Mouse (Mus musculus) right cerebral cortex, postnatal 4 days (tissue): Measurements from ENCODE around the gene Pdss2.

Experiments
- DNase-seq: peaks from one replicate; pipeline ENCODE4 v3.0.0-alpha.2; 2022

The Pdss2 gene

DNA sequence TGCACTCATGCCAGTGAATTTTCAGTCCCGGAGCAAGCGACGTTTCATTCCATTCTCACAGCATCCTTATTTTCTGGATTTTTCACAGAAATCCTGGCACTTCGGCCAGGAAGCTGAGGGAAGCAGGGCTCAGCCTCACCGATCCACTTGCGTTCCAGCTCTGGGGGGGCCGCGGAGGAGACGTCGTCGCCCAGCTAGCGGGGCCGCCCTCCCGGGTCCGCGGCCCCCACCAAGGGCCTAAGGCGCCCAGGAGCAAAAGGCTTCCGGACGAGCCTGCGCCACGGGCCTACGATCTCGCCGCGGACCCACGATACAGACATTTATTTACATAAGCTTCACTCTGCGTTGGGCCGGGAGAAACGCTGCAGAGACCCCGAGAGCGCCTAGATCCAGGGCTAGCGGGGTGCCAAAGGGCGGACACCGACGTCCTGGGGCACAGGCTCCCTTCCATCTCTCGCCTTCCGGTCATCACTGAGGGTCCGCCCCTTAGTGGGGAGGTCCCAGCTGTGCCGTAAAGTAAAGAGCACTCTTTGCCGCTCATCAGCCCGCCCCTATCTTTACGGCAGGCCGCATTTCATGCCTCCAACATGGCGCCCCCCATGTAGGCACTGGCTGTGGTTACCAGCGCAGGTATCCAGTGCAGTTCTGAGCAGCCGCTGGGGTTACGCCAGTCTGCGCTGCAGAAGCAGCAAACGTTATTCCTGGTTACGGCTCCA lies at the start of gene Pdss2:
Gene Pdss2, plus strand, starts transcription at position 577 of the 716 bp plus-strand sequence.
- DNase-seq, result peak; percentile 82

DNA sequence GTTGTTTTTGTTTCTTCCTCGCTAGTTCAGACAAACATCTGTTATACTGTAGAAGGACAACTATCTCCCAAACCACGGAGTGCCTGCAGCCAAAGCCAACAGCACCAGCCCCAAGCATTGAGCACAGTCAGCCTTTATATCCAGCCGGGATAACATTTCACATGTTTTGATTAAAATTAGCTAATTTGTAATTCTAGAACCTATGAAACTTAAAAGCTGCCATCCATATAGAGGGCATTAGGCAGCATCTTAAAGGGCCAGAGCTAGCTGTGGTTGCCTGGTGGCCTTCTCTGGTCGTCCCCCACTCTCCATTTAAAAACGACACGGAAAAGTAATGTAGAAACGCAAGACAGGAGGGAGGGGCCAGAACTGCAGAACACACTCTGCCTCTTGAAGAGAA lies 49.2 kb upstream of the Pdss2 start:
- no peak for DNase-seq

DNA sequence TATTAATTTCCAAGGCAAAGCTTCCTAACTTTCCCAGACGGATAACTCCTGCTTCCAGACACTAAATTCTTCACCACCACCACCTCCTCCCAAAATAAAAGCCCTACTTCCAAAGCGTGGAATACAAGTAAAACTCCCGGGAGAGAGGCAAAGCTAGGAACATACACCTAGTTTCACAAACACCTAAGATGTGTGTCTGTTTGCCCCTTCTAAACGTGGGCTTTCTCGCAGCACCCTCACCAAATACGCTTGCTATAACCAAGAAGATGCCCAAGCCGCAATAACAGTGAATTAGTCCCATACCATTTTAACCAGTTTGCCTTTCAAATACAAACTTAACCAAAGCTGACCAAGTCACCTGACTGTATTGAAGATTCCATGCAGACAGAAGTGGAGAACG lies 48.7 kb upstream of the Pdss2 start:
- DNase-seq, result no peak

DNA sequence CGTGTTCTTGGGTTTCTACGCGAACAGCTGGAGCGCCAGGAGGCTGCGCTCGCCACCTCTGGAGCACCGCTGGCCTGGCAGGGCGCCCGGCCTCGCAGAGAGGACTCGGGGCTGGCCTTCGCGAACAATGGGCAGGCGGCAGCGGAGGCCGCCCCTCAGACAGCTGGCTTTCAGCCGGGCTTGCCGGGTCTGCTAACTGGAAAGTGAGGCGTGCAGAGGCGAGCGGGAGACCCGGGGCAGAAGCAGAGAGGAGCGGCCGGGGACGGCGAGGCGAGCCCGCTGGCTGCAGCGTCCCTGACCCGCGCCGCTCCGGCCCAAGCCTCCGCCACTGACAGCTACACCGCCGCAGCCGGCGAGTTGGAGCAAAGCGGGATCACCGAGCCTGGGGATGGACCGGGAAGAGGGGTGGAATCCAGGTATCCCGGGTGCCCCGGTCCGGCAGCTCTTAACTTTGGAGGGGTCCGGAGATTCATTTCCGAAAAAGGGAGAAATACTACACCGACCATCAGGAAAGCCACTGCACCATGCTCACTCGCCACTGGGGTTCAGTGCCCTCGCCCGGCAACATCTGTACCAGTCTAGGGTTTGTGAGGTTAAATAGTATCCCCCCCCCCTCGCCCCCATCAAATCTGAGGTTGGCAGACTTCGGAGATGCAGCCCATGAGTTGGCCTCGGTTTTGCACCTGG lies 48.0 kb upstream of the Pdss2 start:
- peak; percentile 65 for DNase-seq

DNA sequence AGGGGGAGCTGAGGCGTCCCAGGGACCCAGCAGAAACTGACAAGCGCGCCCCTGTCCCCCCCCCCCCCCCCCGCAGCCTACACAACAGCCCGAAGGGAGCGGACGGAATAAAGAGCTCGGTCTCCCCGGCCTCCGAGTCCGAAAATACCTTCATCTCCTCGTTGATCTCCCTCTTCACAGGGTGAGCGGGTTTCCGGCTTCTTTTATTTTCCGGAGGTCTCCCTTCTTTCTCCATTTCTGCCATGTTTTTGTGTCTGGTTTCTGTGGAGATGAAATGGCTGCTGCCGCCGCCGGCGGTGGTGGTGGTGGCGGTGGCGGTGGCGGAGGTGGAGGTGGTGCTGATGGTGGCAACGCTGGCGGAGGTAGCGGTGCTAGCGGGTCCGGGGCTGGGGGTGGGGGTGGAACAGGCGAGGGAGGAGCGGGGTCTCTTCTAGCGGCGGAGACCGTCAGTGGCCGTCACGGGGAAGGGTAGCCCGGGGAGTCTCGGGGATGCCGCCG lies 47.4 kb upstream of the Pdss2 start:
- no peak for DNase-seq

DNA sequence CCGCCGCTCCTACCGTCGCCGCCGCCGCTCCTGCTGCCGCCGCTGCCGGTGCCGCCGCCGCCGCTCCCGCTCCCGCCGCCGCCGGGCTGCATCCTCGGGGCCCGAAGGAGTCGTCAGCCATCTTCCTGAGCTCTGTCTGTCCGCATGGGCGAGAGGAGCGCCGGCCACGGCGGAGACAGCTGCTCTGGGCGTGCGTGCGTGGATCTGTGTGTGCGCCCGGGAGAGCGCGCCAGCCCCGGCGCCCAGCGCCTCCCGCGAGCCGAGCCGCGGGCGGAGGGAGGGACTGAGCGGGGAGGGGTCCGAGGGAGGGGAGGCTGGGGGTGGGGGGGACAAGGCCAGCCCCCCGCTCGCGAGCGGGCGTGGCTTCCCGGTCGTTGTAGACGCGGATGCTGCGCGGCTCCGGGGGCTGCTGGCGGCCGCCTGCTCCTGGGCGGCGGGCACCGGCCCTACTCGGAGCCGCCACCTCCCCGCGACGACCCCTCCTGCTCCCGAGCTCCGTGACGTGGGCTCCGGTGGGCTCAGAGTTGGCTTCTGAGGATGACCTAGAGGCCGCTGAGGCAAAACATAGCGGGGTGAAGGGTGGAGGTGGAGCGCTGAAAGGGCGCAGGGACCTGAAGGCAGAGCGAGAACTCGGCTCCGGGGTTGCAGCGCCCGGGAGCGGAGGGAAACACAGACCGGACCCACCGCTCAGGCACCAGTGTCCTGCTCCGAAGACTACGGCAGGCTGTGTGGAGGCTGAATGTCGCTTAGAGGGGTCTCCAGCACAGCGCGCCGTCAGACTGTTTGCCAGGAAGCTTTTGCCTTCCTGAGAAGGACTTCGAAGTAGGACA lies 46.7 kb upstream of the Pdss2 start, which contains the start of the genes Sobp and 9030612E09Rik:
Gene Sobp, minus strand, starts transcription at position 205 of the 830 bp plus-strand sequence.
Gene 9030612E09Rik, plus strand, starts transcription at position 379 of the 830 bp plus-strand sequence.
- DNase-seq, result peak; percentile 77

DNA sequence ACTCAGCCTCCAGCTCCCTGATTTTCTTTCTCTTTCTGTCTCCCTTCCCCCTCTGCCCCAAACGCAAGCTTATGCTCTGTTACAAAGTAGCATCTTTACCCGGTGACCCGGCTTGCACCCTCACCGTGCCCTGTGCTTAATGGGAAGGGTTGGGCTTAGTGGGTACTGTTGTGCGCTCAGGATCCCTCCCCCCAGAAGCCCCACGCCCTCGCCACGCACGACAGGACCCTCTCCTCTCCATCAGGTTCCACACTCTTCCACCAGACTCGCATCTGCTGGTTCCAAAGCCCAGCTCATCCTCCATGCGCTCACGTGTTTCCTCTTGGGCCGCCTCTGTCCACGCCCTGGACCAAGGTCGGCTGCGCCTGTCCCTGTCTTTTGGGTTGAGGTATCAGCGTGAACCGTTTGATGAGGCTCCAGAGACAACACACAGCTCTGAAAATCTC lies 46.1 kb upstream of the Pdss2 start:
- peak; percentile 17 for DNase-seq

DNA sequence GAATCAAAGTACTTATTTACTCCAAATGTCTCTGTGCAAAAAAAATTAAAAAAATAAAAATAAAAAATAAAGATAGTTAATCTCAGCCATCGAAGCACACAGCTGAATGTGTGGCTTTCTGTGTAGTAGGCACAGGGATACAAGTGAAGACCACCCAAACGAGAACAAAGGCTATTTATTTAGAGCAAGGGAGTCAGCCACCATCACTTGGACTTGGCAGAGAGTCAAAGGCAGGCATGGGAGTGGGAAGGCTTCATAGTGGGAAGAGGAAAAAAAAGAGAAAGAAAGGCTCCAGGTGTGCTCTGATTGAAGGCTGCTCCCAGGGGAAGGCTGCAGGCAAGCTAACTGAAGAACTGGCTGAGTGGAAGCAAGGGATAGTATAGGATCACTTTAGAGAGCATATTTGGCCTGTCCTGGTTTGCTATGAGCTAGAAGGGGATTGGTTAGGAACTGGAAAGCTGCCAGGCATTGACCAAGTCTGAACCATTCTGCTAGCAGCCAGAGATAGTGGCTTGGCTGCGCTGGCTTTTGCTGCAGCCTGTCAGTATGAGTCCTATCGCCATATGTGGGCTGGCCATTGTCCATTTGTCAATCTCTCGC lies 40.9 kb upstream of the Pdss2 start:
- no peak for DNase-seq

DNA sequence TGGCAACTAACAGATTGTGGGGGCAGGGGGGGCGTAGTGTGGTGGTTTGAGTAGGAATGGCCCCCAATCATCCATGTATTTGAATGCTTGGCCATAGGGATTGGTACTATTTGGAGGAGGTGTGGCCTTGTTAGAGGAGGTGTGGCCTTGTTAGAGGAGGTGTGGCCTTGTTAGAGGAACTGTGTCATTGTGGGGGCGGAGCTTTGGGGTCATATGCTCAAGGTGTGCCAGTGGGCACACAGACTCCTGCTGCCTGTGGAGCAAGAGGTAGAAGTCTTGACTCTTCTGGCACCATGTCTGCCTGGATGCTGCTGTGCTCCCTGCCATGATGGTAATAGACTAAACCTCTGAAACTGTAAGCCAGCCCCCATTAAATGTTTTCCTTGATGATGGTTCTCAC lies 21.1 kb upstream of the Pdss2 start:
- DNase-seq, result no peak

DNA sequence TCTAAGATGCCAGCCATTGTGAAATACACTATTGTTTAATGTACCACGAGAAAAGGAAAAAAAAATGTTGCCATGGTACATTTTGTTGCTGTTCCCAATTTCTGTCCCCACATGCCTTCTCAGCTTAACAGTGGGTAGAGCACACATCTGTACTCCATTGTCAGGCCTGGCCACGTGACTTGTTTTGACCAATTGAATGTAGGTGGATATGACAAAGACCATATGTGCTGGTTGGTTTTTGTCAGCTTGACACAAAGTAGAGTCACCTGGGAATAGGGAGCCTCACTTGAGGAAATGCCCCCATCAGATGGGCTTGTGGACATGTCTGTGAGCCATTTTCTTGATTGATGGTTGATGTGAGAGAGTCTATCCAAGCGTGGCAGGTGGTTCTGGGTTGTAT lies 17.4 kb upstream of the Pdss2 start:
- DNase-seq, result no peak

DNA sequence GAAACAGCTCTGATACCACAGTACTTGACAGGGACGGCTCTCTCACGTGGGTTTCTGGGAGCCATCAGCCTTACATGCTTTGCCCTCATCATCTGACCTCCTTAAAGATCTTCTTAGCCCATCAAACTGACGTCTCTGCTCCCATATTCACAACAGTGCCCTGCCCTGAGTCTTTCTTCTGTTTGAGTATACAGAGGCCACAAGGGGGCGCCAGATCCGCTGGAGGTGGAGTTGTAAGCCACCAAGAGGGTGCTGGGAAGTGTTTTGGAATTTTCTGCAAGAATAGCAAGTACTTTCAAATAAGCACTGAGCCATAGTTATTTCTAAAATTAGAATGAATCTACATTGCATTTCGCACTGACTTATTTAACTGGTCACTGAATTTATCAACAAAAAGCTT lies 9.4 kb upstream of the Pdss2 start:
- DNase-seq, result peak; percentile 31

DNA sequence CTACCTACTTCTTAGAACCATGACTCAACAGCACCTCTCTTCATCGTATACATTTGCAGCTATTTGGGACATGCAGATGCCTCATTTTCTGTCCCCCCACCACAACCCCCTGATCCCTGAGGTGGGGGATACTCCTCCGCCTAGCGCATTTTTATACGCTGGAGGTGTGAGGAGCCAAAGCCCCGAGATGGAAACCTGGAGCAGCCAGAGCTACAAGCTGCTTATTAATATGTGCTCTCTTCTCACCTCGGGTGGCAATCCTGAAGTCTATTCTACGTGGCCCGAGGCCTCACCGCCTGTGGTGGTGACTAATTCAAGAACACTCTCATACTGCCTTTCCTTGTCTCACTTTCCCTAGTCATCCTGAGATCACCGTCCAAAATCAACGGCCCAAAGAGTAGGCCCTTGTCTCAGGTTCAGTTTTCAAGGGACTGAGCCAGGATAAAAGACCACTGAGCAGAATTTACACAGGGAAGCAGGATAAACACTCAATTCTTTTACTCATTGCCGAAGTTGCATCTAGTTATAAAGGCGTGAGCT lies 3.9 kb upstream of the Pdss2 start:
- no peak for DNase-seq

DNA sequence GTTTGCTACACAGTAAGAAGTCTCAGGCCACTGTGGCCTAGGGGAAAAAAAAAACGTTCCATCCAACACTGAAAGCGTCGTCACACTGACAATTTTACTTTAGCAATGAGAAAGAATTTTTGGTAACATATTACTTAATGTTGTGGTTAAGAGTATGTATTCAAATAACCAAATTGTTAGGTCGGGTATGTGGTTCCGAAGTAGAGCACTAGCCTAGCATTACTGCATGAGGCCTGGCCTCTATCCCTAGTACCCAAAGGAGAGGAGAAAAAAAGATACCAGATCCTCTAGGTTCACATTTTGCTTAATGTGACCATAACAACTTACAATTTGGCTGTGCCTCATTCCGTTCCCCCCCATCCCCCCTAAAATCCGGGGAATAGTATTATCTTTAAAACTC lies 807 bp upstream of the Pdss2 start:
- DNase-seq, result no peak

DNA sequence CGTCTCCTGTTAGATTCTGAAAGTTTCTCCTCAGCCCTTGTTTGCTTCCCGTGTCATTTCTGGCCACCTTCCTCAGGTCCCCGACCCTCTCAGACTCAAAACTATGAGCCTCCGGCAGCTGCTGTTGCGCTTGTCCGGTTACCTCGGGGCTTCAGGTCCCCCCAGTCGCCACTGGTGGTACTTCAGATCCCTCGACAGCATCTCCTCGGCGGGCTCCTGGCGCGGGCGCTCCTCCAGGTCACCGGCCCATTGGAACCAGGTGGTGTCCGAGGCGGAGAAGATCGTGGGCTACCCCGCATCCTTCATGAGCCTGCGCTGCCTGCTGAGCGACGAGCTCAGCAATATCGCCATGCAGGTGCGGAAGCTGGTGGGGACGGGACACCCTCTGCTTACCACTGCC lies 373 bp downstream of the Pdss2 start:
- peak; percentile 23 for DNase-seq

DNA sequence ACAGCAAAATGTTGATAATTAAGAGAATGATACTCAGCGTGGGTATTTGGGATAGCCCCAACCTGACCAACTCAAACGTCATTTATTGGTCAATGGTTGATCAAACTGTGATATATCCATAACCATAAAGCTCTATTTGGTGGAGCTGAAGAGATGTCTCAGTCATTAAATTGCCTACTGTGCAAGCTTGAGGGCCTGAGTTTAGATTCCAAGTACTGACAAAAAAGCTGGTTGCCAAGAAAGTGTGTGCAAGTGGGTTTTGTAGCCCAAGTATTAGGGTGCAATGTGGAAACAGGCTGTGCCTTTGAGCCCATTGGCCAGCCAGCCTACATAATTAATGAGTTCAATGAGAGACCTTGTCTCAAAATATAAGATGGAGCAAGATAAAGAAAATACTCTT lies 2.1 kb downstream of the Pdss2 start:
- no peak for DNase-seq

DNA sequence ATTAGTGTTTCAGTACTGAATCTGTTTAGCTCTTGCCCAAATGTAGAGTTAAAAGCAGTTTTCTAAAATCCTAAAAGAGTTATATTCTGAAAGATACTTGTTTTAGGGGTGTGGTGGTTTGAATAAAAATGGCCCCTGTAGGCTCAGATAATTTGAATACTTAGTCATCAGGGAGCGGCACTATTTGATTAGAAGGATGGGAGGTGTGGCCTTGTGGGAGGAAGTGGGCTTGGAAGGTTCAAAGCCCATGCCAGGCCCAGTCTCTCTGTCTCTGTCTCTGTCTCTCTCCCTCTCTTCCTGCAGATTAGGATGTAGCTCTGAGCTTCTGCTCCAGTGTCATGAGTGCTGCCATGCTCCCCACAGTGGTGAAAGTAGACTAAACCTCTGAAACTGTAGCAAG lies 5.1 kb downstream of the Pdss2 start:
- DNase-seq, result no peak

DNA sequence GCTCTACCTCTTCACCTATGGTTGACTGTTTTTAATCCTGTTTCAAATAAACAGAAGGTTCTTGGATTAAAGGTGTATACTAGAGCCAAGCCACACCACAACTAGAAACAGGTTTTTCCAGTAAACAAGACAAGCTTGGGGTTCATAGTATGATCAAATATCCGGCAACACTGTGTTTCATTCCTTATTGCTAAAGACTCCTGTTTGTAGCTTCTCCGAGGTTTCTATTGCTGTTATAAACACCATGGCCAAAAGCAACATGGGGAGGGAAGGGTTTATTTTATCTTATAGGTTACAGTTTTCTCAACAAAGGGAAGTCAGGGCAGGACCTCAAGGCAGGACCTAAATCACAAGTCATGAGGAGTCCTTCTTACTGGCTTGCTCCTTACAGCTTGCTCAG lies 8.0 kb downstream of the Pdss2 start:
- DNase-seq, result no peak

DNA sequence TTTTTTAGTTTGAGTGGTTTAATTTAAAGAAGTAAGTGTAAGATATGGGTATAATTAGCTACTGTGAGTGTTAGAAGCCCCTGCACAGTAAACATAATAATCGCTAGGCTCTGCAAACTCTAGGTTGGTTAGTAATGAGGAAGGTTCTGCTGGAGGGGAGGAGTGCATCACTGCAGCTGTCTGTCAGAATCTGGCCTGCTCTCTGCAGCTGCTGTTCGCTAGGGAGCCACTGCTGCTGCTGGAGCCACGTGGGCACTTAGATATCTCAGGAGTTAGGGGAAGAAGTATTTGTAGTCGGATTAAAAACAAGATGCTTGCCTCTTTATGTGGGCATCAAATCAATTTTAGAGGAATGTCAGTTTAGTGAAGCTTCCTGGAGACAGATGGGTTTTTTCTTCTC lies 13.2 kb downstream of the Pdss2 start:
- no peak for DNase-seq

DNA sequence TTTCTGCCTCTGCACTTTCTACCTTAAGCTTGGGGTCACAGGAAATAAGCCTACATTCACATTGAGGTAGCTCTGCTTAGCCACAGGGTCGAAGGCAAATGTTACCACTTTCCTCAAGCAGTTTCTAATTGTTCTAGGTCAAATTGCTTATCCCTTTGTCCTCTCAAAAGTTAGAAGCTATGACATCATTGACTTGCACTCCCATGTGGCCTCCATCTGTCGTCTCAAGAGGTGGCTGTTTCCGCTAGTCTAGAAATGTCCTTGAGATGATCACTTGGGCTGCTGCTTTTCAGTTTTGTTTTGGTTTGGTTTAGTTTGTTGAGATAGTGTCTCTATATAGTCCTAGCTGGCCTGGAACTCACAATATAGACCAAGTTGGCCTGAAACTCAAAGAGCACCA lies 13.7 kb downstream of the Pdss2 start:
- no peak for DNase-seq

DNA sequence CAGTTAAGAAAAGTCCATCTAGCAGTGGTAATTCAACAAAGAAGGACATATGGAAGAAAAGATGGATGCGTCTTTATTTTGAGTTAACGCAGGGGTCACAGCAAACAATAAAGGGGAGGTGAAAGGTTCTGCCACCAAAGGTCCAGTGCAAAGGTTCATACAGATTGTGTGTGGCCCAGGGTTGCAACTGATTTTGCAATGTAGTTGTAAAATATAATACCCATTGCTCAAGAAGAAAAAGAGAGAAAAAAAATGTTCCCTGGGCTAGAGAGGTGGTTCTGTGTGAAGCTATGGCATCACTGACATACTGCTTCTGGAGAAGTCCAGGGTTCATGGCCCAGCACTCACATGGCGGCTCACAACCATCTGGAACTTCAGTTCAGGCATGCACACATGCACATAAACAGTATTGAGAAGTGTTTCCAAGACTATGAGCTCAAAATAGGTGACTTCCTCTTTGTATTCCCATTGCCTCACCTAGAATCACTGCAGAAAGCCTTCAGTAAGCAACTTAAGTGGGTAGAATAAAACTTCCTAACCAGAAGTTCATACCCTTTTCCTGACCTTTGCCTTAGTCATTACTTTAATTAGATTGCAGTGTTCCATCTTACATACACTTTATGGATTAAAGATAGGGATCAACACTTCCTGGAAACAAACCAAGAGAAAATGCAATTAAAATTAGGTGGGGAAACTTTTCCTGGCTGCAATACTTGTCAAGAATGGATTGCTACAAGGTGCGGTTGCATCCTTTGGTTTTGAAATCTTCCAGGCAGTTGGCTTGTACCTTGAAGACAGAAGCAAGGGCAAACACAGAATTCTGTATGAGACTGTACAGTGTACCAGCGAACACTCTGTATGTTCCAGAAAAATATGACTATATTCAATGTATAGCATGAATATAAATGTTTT lies 14.7 kb downstream of the Pdss2 start:
- DNase-seq, result no peak

DNA sequence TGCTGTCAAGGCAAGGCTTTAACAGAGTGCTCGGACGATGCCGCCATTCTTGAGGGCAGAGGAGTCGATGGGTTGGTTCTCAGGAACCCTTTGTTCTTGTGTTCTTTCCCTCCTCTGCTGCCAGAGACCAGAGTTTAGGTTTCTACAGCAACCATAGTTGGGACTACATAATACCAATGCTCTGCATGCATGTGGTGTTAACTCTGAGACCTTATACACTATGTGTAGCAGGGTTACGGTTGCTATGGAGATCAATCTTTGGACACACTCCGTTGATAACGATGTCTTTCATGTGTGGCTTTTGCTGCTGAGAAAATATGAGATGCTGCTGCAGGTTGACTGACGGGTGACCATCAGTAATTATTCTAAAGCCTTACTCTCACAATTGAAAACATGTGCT lies 20.9 kb downstream of the Pdss2 start:
- no peak for DNase-seq
